Mouse (Mus musculus) forebrain, embryonic 12.5 days (tissue): ENCODE results near the gene Mast3. TPM values are rescaled to one million over a fixed set of nuclear protein-coding genes. Genes with fewer than 3 reads are reported as not detected.

ENCODE experiments used
- ATAC-seq: fragments of 200-750 bp; cut with Nextera tagmentation; 2 replicates; pipeline ENCODE4 v1.8.0; 2017; ENCODE audit warnings: moderate TSS enrichment; ENCODE audit not compliant: low FRiP score
- H3K27ac ChIP-seq: fragments of 300-500 bp; sonication (generic); 2 replicates; pipeline ENCODE4 v1.5.1; 2016; ENCODE audit warnings: mild to moderate bottlenecking
- H3K27me3 ChIP-seq: fragments of 300-500 bp; sonication (generic); 2 replicates; pipeline ENCODE4 v1.6.1; 2016; ENCODE audit warnings: mild to moderate bottlenecking
- H3K36me3 ChIP-seq: fragments of 300-500 bp; sonication (generic); replicated peaks from 2 replicates; pipeline ENCODE4 v1.6.1; 2016; ENCODE audit warnings: mild to moderate bottlenecking
- H3K4me1 ChIP-seq: fragments of 300-500 bp; sonication (generic); 2 replicates; pipeline ENCODE4 v1.6.1; 2016
- H3K4me2 ChIP-seq: fragments of 300-500 bp; sonication (generic); 2 replicates; pipeline ENCODE4 v1.6.1; 2016; ENCODE audit warnings: mild to moderate bottlenecking, moderate library complexity
- H3K4me3 ChIP-seq: fragments of 300-500 bp; sonication (generic); replicated peaks from 2 replicates; pipeline ENCODE4 v1.5.1; 2016; ENCODE audit warnings: mild to moderate bottlenecking
- H3K9ac ChIP-seq: fragments of 300-500 bp; sonication (generic); 2 replicates; pipeline ENCODE4 v1.6.1; 2016; ENCODE audit warnings: mild to moderate bottlenecking
- H3K9me3 ChIP-seq: fragments of 300-500 bp; sonication (generic); 2 replicates; pipeline ENCODE4 v1.6.1; 2016
- WGBS: fragments of 180-500 bp; shearing (Covaris S2); methylation state at CpG from one replicate; pipeline ENCODE4 v1.1.7; 2016; 5-methylcytosine and 5-hydroxymethylcytosine counted together
- microRNA-seq: library from miRNA; unstranded; fragments of <30 nt; microRNA quantifications from one replicate; pipeline ENCODE4, GENCODE M21; 2017
- polyA plus RNA-seq: library from polyadenylated mRNA; unstranded; fragments of >200 nt; fragmentation: Nextera tagmentation; extraction: Ambion mirVana; gene quantifications from 2 replicates; pipeline ENCODE4 v1.2.1, GENCODE M21; 2016

The Mast3 gene
- polyA plus RNA-seq, 1 experiment from 2014 or later = 14.5 TPM

GRCm38 (mm10) chr8:70742981-70743655 is 61.7 kb downstream of the Mast3 start:
- Histone ChIP-seq H3K4me1 (peaks cover 18% of the 10 kb centered on the region), H3K4me2 (peak overlapping the region; percentile 49), H3K36me3 (no peaks in the 10 kb centered on the region), H3K4me3 (peak overlapping the region; percentile 26), H3K27ac (no peak overlapping the region), H3K9ac (0 out of 2 replicates have a peak overlapping the region, but pooled peaks have one; percentile 22), H3K27me3 (peaks cover 77% of the 10 kb centered on the region), H3K9me3 (no peaks in the 10 kb centered on the region)
- no peak for ATAC-seq
- 1% methylated on average over 38 of the region's 38 CpGs for WGBS

- peaks cover 77% of the 10 kb centered on the region for H3K27me3 ChIP-seq
- no peaks in the 10 kb centered on the region for H3K36me3 ChIP-seq
- H3K27ac ChIP-seq = no peak overlapping the region
- no peaks in the 10 kb centered on the region for H3K9me3 ChIP-seq
- no peak for ATAC-seq
- no peak overlapping the region for H3K9ac ChIP-seq
- 76% methylated on average over 11 of the region's 11 CpGs for WGBS
- H3K4me2 ChIP-seq = no peak overlapping the region
- no peak overlapping the region for H3K4me3 ChIP-seq
- peaks cover 18% of the 10 kb centered on the region for H3K4me1 ChIP-seq
These were observed 62.7 kb downstream of the Mast3 start for GRCm38 (mm10) chr8:70742176-70742575.

GRCm38 (mm10) chr8:70741661-70742060 is 63.2 kb downstream of the Mast3 start:
- peaks cover 76% of the 10 kb centered on the region for H3K27me3 ChIP-seq
- no peaks in the 10 kb centered on the region for H3K9me3 ChIP-seq
- H3K9ac ChIP-seq = no peak overlapping the region
- ATAC-seq = no peak
- H3K27ac ChIP-seq = no peak overlapping the region
- WGBS = 56% methylated on average over 5 of the region's 5 CpGs
- peaks cover 18% of the 10 kb centered on the region for H3K4me1 ChIP-seq
- H3K4me3 ChIP-seq = no peak overlapping the region
- H3K36me3 ChIP-seq = no peaks in the 10 kb centered on the region
- no peak overlapping the region for H3K4me2 ChIP-seq

GRCm38 (mm10) chr8:70738211-70738610 is 66.6 kb downstream of the Mast3 start:
- Histone ChIP-seq H3K36me3 (no peaks in the 10 kb centered on the region), H3K4me1 (peaks cover 5% of the 10 kb centered on the region), H3K9me3 (no peaks in the 10 kb centered on the region), H3K4me2 (no peak overlapping the region), H3K9ac (no peak overlapping the region), H3K27ac (no peak overlapping the region), H3K4me3 (no peak overlapping the region), H3K27me3 (peaks cover 42% of the 10 kb centered on the region)
- ATAC-seq = no peak
- WGBS = 78% methylated on average over 3 of the region's 3 CpGs

GRCm38 (mm10) chr8:70737705-70738104 is 67.1 kb downstream of the Mast3 start:
- H3K27ac ChIP-seq = no peak overlapping the region
- H3K4me1 ChIP-seq = 0 out of 2 replicates have a peak, but pooled peaks cover under 1% of the 10 kb centered on the region
- peaks cover 42% of the 10 kb centered on the region for H3K27me3 ChIP-seq
- no peaks in the 10 kb centered on the region for H3K9me3 ChIP-seq
- H3K4me3 ChIP-seq = no peak overlapping the region
- ATAC-seq = no peak
- H3K36me3 ChIP-seq = no peaks in the 10 kb centered on the region
- no peak overlapping the region for H3K9ac ChIP-seq
- H3K4me2 ChIP-seq = no peak overlapping the region
- WGBS = 69% methylated on average over 5 of the region's 5 CpGs

GRCm38 (mm10) chr8:70730956-70731355 is 73.9 kb downstream of the Mast3 start:
- Histone ChIP-seq H3K27ac (no peak overlapping the region), H3K27me3 (peaks cover 68% of the 10 kb centered on the region), H3K4me1 (peaks cover 10% of the 10 kb centered on the region), H3K9ac (no peak overlapping the region), H3K9me3 (no peaks in the 10 kb centered on the region), H3K4me3 (no peak overlapping the region), H3K36me3 (no peaks in the 10 kb centered on the region), H3K4me2 (no peak overlapping the region)
- WGBS = 83% methylated on average over 4 of the region's 4 CpGs
- ATAC-seq = no peak

- WGBS = 4% methylated on average over 34 of the region's 34 CpGs
- no peak for ATAC-seq
- Histone ChIP-seq H3K27ac (no peak overlapping the region), H3K27me3 (peaks cover 70% of the 10 kb centered on the region), H3K4me1 (peaks cover 10% of the 10 kb centered on the region), H3K4me2 (peak overlapping the region; percentile 44), H3K36me3 (no peaks in the 10 kb centered on the region), H3K9ac (peak overlapping the region; percentile 18; the same call in 1 of the 2 replicates), H3K4me3 (peak overlapping the region; percentile 22; the same call in 1 of the 2 replicates), H3K9me3 (no peaks in the 10 kb centered on the region)
These were observed 74.9 kb downstream of the Mast3 start for GRCm38 (mm10) chr8:70729808-70730475.

Small RNA genes within 50 kb of the gene (microRNA-seq; reads per million reads assigned to microRNA genes)
- gene Mir7240 = not detected

Other genes starting within 250 kb of the Mast3 start
- gene Isyna1, start 210.7 kb downstream of the Mast3 start, polyA plus RNA-seq = 101 and 107 TPM in 2 replicates
- gene Ssbp4, start 196.2 kb downstream of the Mast3 start, polyA plus RNA-seq = 97.4 and 106 TPM in 2 replicates
- 0.31 and 0.45 TPM in 2 replicates for gene Lrrc25, start 188.9 kb downstream of the Mast3 start, polyA plus RNA-seq
- 0.14 TPM in 1 of 2 replicates, not detected in the other for gene Gdf15, start 172.6 kb downstream of the Mast3 start, polyA plus RNA-seq
- gene Pgpep1, start 144.7 kb downstream of the Mast3 start, polyA plus RNA-seq = 69.3 and 70.4 TPM in 2 replicates
- gene Lsm4, start 131.8 kb downstream of the Mast3 start, polyA plus RNA-seq = 259 and 275 TPM in 2 replicates
- 153 and 165 TPM in 2 replicates for gene Jund, start 106.1 kb downstream of the Mast3 start, polyA plus RNA-seq
- 0.04 and 0.10 TPM in 2 replicates for gene Iqcn, start 101.6 kb downstream of the Mast3 start, polyA plus RNA-seq
- gene Gm3336, start 86.5 kb downstream of the Mast3 start, polyA plus RNA-seq = not detected in 2 replicates
- gene Pde4c, start 81.3 kb downstream of the Mast3 start, polyA plus RNA-seq = 0.14 and 0.17 TPM in 2 replicates
- 87.8 and 95.4 TPM in 2 replicates for gene Rab3a, start 50.4 kb downstream of the Mast3 start, polyA plus RNA-seq
- gene Mpv17l2, start 44.1 kb downstream of the Mast3 start, polyA plus RNA-seq = 33.2 and 34.5 TPM in 2 replicates
- gene Pik3r2, start 28.3 kb downstream of the Mast3 start, polyA plus RNA-seq = 72.7 and 79.1 TPM in 2 replicates
- gene Il12rb1, start 3.4 kb upstream of the Mast3 start, polyA plus RNA-seq = not detected in 2 replicates
- 5.6 and 8.2 TPM in 2 replicates for gene Arrdc2, start 34.7 kb upstream of the Mast3 start, polyA plus RNA-seq
- 14.4 and 16.3 TPM in 2 replicates for gene Kcnn1, start 58.2 kb upstream of the Mast3 start, polyA plus RNA-seq
- 154 and 159 TPM in 2 replicates for gene Ccdc124, start 68.9 kb upstream of the Mast3 start, polyA plus RNA-seq
- 0.49 and 0.67 TPM in 2 replicates for gene Slc5a5, start 87.7 kb upstream of the Mast3 start, polyA plus RNA-seq
- 2,624 and 2,770 TPM in 2 replicates for gene Rpl18a, start 92.4 kb upstream of the Mast3 start, polyA plus RNA-seq
- 61.4 and 61.6 TPM in 2 replicates for gene Map1s, start 100.9 kb upstream of the Mast3 start, polyA plus RNA-seq